Mouse (Mus musculus) stomach, postnatal 0 days (tissue): Measurements from ENCODE around the gene Mbnl2. TPM values are rescaled to one million over a fixed set of nuclear protein-coding genes. Genes with fewer than 3 reads are reported as not detected.
A peak's percentile ranks its signal among the peaks of the same experiment; 100 is the strongest.

Experiments
- ATAC-seq: fragments of 200-750 bp; cut with Nextera tagmentation; 2 replicates; pipeline ENCODE4 v1.8.0; 2017; ENCODE audit not compliant: low FRiP score, low TSS enrichment
- DNase-seq: peaks from one replicate; pipeline ENCODE4 v3.0.0-alpha.2; 2016; ENCODE audit warnings: low spot score
- H3K27ac ChIP-seq: fragments of 300-500 bp; sonication (generic); replicated peaks from 2 replicates; pipeline ENCODE4 v1.5.1; 2014; ENCODE audit warnings: mild to moderate bottlenecking, control low read depth
- H3K27me3 ChIP-seq: fragments of 300-500 bp; sonication (generic); 2 replicates; pipeline ENCODE4 v1.6.1; 2014; ENCODE audit warnings: low read length; ENCODE audit not compliant: control insufficient read depth, insufficient read depth
- H3K36me3 ChIP-seq: fragments of 300-500 bp; sonication (generic); 2 replicates; pipeline ENCODE4 v1.6.1; 2014; ENCODE audit warnings: low read length, mixed read lengths; ENCODE audit not compliant: control insufficient read depth, insufficient read depth
- H3K4me1 ChIP-seq: fragments of 300-500 bp; sonication (generic); replicated peaks from 2 replicates; pipeline ENCODE4 v1.6.1; 2014; ENCODE audit warnings: antibody characterized with exemption; ENCODE audit not compliant: control insufficient read depth, insufficient read depth
- H3K4me2 ChIP-seq: fragments of 300-500 bp; sonication (generic); replicated peaks from 2 replicates; pipeline ENCODE4 v1.6.1; 2014; ENCODE audit warnings: low read depth, mild to moderate bottlenecking, control low read depth, moderate library complexity
- H3K4me3 ChIP-seq: fragments of 300-500 bp; sonication (generic); 2 replicates; pipeline ENCODE4 v1.5.1; 2014; ENCODE audit warnings: low read depth, low read length, control low read depth
- H3K9ac ChIP-seq: fragments of 300-500 bp; sonication (generic); 2 replicates; pipeline ENCODE4 v1.6.1; 2014; ENCODE audit warnings: mild to moderate bottlenecking, low read length, control low read depth, mixed read lengths
- H3K9me3 ChIP-seq: fragments of 300-500 bp; sonication (generic); 2 replicates; pipeline ENCODE4 v1.6.1; 2016; ENCODE audit warnings: low read length; ENCODE audit not compliant: control insufficient read depth
- CTCF ChIP-seq: IDR thresholded peaks from 2 replicates; pipeline ENCODE4 v1.5.1; 2016; ENCODE audit warnings: antibody characterized with exemption, low read depth, mild to moderate bottlenecking, moderate library complexity
- EP300 ChIP-seq: optimal IDR thresholded peaks from 2 replicates; pipeline ENCODE3; 2016; ENCODE audit warnings: antibody characterized with exemption
- WGBS: fragments of 180-500 bp; shearing (Covaris S2); extraction: QIAGEN DNeasy Blood & Tissue Kit; methylation state at CpG from one replicate; pipeline ENCODE4 v1.1.7; 2014; 5-methylcytosine and 5-hydroxymethylcytosine counted together
- polyA plus RNA-seq: library from polyadenylated mRNA; unstranded; fragments of >200 nt; fragmentation: Nextera tagmentation; extraction: Ambion mirVana; gene quantifications from 2 replicates; pipeline ENCODE4 v1.2.1, GENCODE M21; 2015

Gene Mbnl2
- polyA plus RNA-seq, 1 experiment from 2014 or later, result 104 TPM

GRCm38 (mm10) chr14:120477982-120478568 is 202.6 kb downstream of the Mbnl2 start, which contains the start of gene Rap2a:
Gene Rap2a, plus strand, starts transcription at chr14:120478444.
- H3K9me3 ChIP-seq, result no peaks in the 10 kb centered on the region
- ATAC-seq (peak; percentile 93), DNase-seq (peak; percentile 98)
- TF ChIP-seq EP300 (no peak), CTCF (no peak)
- peak within 1 kb of the TSS; percentile 74 for H3K4me3 ChIP-seq
- H3K4me1 ChIP-seq, result no peaks in the 10 kb centered on the region
- 0% methylated on average over 35 of the region's 78 CpGs for WGBS
- peak within 1 kb of the TSS; percentile 85 for H3K9ac ChIP-seq
- H3K4me2 ChIP-seq, result peak within 1 kb of the TSS; percentile 80
- no peaks in the 10 kb centered on the region for H3K36me3 ChIP-seq
- H3K27me3 ChIP-seq, result no peaks in the 10 kb centered on the region
- H3K27ac ChIP-seq, result peak within 1 kb of the TSS; percentile 98

GRCm38 (mm10) chr14:120478641-120479341 is 203.3 kb downstream of the Mbnl2 start:
- Histone ChIP-seq H3K9ac (peak overlapping the region; percentile 85), H3K27me3 (no peaks in the 10 kb centered on the region), H3K4me1 (no peaks in the 10 kb centered on the region), H3K9me3 (no peaks in the 10 kb centered on the region), H3K4me3 (peak overlapping the region; percentile 74), H3K27ac (peak overlapping the region; percentile 98), H3K36me3 (no peaks in the 10 kb centered on the region), H3K4me2 (peak overlapping the region; percentile 78)
- TF ChIP-seq EP300 (no peak), CTCF (no peak)
- no peak for ATAC-seq
- peak; percentile 46 for DNase-seq
- 1% methylated on average over 52 of the region's 62 CpGs for WGBS

- no peaks in the 10 kb centered on the region for H3K4me1 ChIP-seq
- H3K36me3 ChIP-seq, result no peaks in the 10 kb centered on the region
- DNase-seq (no peak), ATAC-seq (no peak)
- no peaks in the 10 kb centered on the region for H3K27me3 ChIP-seq
- 65% methylated on average over 8 of the region's 8 CpGs for whole genome bisulfite sequencing
- H3K4me3 ChIP-seq, result 0 out of 2 replicates have a peak overlapping the region, but pooled peaks have one; percentile 74
- no peak overlapping the region for H3K9ac ChIP-seq
- H3K27ac ChIP-seq, result no peak overlapping the region
- TF ChIP-seq CTCF (no peak), EP300 (no peak)
- H3K4me2 ChIP-seq, result peak overlapping the region; percentile 78
- H3K9me3 ChIP-seq, result no peaks in the 10 kb centered on the region
Observed at GRCm38 (mm10) chr14:120480341-120480900, 205.0 kb downstream of the Mbnl2 start.

GRCm38 (mm10) chr14:120480927-120481326 is 205.5 kb downstream of the Mbnl2 start:
- DNase-seq (no peak), ATAC-seq (no peak)
- H3K4me1 ChIP-seq, result no peaks in the 10 kb centered on the region
- H3K27ac ChIP-seq, result no peak overlapping the region
- H3K9ac ChIP-seq, result no peak overlapping the region
- no peaks in the 10 kb centered on the region for H3K27me3 ChIP-seq
- no peak for TF ChIP-seq CTCF
- TF ChIP-seq EP300, result no peak
- H3K9me3 ChIP-seq, result no peaks in the 10 kb centered on the region
- no peak overlapping the region for H3K4me2 ChIP-seq
- WGBS, result 92% methylated on average over 4 of the region's 4 CpGs
- H3K4me3 ChIP-seq, result no peak overlapping the region
- no peaks in the 10 kb centered on the region for H3K36me3 ChIP-seq

Other genes starting within 250 kb of the Mbnl2 start
- 0.05 and 0.07 TPM in 2 replicates for gene Oxgr1, start 233.2 kb upstream of the Mbnl2 start, polyA plus RNA-seq
- 10.3 and 11.7 TPM in 2 replicates for gene Rap2a, start 202.8 kb downstream of the Mbnl2 start, polyA plus RNA-seq